Mouse (Mus musculus) neutrophil, adult 83 days (primary cell): Measurements from ENCODE around the gene Fam81b. TPM values are rescaled to one million over a fixed set of nuclear protein-coding genes. Genes with fewer than 3 reads are reported as not detected.

Experiments used
- total RNA-seq, 2 experiments: library from RNA; stranded (reverse); gene quantifications; one replicate each; pipeline ENCODE4 v1.2.4; 2023

Gene Fam81b
- total RNA-seq: not detected

DNA sequence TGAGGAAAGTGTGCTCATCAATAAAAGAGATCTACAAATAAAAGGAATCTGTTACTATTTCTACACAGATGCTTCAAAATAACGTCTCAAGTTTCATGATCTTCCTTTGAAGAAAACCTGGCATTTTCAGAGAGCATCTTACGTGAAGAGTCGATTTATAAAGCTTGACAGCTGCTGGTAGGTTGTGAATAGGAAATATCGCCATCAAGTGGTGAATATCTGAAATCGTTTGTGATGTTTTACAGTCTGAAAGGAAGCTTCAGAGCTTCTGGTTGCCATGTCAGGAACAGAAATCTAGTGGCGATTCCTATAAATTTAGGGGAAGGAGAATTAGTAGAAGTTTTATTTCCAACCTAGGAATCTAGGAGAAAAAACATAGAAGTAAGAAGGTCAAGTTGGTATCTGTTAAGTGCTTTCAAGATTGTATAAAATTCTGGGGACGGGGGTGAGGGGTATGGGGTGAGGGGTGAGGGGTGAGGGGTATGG lies at the start of gene Fam81b:
Fam81b (minus strand) TSS at position 436 of the 486 bp plus-strand sequence.

Other genes with a start within 250 kb of the Fam81b start
- gene Gpr150, start 248.1 kb downstream of the Fam81b start, total RNA-seq: under 1 TPM in 1 of 2 experiments, not detected in 1; 0.26 TPM
- gene Arsk, start 206.4 kb downstream of the Fam81b start, total RNA-seq: 1 to 10 TPM; 7.0 to 9.5 TPM
- 1 to 10 TPM; 7.2 to 7.3 TPM for gene Ttc37, start 206.3 kb downstream of the Fam81b start, total RNA-seq
- gene Mctp1, start 79.5 kb upstream of the Fam81b start, total RNA-seq: 100 to 1,000 TPM; 125 to 141 TPM